Mouse (Mus musculus) T-helper 1 cell (primary cell): ENCODE results near the gene Rasa4.
"Not testable (repeated sequence)": the region's sequence is repeated elsewhere in the genome, so short reads cannot be mapped to it uniquely, and the experiment has no call there.

Source experiments
- in situ Hi-C: fragments of 300-600 bp; cut with MboI, MseI; formaldehyde crosslinking; loops from one replicate; pipeline ENCODE4 v1.15.1; 2025; ENCODE audit warnings: high pct_unique_total_duplicates

Gene Rasa4

DNA sequence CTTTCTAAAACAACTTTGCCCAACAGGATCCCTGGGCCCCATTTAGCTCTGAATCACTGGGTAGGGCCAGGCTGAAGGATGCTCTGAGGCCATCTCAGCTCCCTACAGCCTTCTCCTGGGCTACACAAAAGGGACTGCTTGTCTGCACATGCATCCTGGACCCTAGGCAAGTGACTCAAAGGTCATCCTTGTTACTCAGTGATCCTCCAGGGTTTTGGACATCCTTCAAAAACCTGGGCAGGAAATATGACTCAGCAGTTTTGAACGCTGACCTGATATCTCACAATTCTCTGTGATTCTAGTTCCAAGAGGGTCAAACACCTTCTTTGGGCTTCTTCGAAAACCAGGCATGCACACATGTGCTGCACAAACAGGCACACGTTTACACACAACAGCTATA, 25.3 kb downstream of the Rasa4 start:
- in situ Hi-C loops, result no loop called here

DNA sequence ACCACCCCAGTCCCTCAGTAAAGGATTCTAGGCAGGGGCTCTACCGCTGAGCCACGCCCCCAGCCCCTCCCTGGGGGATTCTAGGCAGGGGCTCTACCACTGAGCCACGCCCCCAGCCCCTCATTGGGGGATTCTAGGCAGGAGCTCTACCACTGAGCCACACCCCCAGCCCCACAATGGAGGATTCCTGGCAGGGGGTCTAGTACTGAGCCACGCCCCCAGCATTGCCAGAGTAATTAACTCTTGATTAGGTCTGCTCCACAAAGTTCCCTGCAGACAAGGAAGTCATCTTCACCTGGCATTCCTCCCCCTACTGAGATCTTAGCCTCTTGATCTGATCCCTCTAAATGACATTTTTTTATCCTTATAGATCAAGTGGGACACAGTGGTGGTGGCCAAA, 29.8 kb downstream of the Rasa4 start:
- in situ Hi-C loops, result not testable (repeated sequence)

DNA sequence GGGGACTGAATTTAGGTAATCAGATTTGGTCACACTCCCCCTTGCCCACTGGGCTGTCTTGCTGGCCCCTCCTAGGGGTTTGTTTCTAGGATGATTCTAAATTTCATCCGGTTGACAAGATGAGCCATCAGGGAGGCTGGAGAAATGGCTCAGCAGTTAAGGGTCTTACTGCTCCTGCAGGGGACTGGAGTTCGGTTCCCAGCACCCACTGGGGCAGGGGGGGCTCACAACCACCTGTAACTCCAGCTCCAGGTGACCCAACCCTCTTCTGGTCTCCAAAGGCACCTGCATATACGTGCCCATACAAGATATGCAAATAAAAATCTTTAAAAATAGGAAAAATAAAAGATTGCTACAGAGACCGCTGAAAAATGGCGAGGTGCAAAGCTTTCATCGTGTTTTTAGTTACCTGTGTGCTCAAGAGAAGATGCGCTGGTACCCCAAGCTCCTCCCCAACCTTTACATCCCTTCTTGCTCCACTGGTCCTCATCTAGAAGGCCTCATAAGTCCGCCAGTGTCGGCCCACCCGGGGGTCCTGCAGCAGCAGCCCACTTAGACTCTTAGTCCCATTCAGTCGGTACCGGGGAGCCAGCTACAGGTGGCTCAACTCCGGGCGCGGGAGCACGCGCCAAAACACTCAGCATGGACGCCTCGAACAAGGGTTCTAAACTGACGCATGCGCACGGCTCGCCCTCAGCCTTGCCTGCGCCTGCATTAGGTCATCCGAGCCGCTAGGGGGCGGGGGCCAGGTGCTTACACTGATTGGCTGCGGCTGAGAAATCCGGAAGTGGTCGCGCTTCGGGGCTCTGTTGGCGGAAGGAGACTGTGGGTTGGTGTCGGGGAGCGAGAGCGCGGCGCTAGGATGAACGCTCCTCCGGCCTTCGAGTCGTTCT, 32.4 kb downstream of the Rasa4 start, which contains the start of gene Polr2j:
Gene Polr2j (plus strand): TSS at position 741 of the 893 bp plus-strand sequence.
- in situ Hi-C loops, result no loop called here

DNA sequence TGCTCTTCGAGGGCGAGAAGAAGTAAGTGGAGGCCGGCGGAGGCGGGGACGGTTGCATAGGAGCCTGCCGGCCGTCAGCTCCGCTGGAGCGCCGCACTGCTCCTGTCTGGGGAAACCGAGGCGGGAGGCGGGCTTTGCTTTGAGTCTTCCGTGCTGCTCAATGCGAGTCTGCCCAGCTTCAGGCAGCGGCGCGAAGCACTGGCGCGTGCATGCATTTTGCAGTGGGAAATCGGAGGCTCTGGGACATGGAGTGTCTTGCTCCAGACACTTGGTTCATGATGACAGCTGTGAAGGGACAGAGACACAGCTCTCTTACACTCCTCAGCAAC, 33.0 kb downstream of the Rasa4 start:
- in situ Hi-C loops, result no loop called here

DNA sequence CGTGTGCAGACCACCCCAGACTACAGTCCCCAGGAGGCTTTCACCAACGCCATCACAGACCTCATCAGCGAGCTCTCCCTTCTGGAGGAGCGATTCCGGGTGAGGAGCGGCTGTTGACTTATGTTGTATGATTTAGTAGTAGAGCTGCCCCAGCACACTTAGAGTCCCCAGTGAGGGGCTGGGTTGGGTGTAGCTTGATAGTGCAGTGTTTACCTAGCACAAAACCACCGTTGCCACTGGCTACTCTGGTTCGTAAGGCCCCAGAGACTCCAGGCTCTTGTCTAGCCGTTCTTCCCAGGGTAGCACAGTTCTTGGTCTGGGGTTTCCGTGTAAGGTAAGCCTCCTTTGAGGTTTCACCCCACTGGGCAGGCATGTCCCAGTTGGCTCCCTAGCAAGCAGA, 38.4 kb downstream of the Rasa4 start:
- in situ Hi-C loops, result no loop called here

DNA sequence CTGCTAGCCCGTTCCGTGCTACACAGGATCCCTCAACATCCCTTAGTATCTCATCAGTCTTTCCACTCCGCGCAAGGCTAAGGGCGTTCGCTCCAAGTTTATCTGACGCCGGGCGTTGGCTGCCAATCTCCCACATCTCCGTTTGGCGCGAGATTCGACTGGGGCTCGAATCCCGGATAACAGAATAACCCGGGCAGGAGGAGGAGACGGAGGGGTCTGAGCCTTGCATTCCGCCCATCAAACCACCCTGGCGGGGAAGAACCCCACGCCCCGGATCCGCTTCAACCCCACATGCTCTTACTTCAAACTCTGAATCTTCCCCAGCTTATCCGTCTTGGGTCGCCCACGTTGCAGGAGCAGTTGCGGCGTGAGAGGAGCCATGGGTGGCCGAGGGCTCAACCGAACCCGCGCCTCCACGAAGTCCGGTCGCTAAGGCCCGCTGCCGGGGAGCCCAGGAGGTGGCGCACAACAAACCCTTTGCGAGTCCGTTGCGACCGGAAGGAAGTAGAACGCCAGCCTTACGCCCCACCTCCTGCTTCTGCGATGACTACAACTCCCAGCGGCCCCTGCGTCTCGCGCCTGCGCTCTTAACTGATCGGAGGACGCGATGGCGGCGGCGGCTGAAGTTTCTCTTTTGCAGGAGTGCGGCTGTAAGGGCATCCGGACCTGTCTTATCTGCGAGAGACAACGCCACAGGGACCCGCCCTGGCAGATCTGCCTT, 52.0 kb downstream of the Rasa4 start, which contains the start of the genes Lrwd1 and Alkbh4:
Gene Lrwd1 (minus strand): TSS at position 504 of the 721 bp plus-strand sequence.
Gene Alkbh4 (plus strand): TSS at position 576 of the 721 bp plus-strand sequence.
- in situ Hi-C loops, result no loop called here

DNA sequence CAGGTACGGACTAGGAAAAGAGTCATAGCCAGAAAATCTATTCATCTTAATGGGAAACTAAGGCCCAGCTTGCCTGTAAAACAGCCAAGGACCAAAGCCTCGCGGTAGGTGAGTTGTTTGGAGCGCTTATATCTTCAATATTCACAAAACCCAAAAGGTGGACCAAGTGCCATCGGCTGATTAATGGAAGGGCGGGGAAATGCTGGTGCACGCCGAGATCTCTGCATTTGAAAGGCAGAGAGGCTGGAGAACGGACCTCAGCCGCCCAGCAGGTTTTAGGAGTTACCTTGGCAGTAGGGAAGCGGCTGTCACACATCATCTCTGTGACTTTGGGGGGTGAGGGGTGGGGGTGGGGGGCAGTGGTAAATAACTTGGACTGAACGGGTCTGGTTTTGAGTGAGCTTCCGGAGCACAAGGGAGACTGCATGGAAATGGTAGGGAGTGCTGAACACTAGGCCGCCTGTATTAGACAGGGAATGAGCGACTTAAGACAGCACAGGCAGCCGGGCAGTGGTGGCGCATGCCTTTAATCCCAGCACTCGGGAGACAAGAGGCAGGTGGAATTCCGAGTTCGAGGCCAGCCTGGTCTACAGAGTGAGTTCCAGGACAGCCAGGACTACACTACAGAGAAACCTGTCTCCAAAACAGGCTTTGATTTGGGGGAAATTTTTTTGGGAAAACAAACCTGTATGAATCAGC, 52.7 kb downstream of the Rasa4 start:
- in situ Hi-C loops, result no loop called here

DNA sequence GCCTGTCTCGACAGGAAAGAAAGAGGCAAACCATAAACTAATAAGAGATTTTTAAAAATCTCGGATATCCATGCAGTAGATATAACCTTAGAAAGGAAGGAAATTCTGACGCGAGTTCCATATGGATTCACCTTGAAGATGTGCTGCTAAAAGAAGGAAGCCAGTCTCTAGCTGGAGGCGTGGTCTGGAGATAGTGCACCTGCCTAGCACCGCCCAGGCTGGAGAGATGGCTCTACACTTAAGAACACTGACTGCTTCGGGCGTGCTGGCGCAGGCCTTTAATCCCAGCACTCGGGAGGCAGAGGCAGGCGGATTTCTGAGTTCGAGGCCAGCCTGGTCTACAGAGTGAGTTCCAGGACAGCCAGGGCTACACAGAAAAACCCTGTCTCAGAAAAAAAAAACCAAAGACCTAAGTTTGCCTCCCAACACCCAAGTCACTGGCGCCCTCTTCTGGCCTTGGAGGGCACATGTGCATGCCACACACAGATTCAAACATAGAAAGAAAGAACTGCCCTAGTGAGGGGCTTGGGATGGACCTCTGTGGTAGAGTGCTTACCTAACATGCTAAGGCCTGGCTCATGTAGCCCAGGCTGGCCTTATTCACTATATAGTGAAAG, 54.0 kb downstream of the Rasa4 start:
- in situ Hi-C loops, result no loop called here

DNA sequence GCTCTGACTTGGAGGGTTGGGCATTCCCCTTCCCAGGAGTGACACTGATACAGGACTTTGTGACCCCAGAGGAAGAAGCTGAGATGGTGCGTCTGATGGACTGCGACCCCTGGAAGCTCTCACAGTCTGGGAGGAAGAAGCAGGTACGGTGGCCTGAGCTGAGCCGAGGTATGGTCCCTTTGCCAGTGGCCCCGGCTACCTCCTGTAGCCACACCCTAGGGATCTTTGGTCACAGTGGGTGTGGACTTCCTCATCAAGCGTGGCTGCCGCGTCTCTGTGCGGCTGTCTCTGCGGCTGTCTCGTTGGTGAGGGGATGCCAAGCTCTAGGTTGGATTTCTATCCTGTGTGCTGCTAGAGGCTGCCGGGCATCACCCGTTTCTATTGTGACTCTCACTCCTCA, 55.7 kb downstream of the Rasa4 start:
- in situ Hi-C loops, result no loop called here

DNA sequence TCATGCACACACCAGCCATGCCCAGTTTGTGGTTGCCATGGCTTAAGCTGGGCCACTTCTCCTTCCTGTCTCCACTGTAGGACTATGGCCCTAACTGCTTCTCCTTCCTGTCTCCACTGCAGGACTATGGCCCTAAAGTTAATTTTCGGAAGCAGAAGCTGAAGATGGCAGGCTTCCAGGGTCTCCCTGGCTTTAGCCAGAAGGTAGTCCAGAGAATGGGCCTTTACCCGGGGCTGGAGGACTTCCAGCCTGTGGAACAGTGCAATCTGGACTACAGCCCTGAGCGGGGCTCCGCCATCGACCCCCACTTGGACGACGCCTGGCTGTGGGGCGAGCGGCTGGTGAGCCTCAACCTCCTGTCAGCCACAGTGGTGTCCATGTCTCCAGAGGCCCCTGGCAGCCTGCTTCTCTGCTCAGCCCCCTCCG, 56.4 kb downstream of the Rasa4 start:
- in situ Hi-C loops, result no loop called here

DNA sequence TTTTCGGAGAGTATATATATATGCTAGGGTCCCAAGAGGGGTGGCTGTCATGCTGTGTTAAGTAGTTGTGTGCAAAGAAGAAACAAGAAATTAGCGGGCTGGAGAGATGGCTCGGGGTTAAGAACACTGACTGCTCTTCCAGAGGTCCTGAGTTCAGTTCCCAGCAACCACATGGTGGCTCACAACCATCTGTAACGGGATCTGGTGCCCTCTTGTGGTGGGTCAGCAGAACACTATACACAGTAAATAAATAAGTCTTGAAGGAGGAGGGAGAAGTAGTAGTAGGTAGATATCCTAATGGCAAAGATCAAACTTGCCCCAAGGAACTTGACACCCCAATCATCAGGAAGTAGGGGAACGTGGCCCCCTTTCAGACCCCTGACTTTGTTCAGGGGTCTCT, 59.0 kb downstream of the Rasa4 start:
- in situ Hi-C loops, result no loop called here

DNA sequence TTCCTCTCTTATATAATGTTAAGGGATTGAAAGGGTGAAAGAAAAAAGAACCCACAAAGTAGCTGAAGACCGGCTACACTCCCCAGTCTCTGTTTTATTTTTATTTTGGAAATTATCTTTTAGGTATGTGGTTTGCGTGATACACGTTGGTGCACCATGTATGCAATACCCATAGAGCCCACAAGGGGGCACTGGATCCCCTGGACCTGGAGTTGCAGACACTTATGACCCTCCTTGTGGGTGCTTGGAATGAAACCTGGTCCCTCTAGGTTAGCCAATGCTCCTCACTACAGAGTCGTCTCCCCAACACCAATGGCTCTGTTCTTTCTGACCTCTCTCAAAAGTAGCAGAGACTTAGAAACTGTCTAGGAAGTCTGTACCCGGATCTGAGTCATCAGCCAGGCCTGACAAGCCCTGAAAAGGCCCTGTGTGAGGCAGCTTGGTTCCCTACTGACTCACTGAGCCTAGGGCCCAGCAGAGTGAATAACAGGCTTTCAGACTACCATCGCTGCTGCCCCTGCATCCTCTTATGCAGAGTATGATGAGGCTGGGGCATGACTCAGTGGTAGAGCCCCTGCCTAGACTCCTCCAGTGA, 59.5 kb downstream of the Rasa4 start:
- in situ Hi-C loops, result no loop called here

DNA sequence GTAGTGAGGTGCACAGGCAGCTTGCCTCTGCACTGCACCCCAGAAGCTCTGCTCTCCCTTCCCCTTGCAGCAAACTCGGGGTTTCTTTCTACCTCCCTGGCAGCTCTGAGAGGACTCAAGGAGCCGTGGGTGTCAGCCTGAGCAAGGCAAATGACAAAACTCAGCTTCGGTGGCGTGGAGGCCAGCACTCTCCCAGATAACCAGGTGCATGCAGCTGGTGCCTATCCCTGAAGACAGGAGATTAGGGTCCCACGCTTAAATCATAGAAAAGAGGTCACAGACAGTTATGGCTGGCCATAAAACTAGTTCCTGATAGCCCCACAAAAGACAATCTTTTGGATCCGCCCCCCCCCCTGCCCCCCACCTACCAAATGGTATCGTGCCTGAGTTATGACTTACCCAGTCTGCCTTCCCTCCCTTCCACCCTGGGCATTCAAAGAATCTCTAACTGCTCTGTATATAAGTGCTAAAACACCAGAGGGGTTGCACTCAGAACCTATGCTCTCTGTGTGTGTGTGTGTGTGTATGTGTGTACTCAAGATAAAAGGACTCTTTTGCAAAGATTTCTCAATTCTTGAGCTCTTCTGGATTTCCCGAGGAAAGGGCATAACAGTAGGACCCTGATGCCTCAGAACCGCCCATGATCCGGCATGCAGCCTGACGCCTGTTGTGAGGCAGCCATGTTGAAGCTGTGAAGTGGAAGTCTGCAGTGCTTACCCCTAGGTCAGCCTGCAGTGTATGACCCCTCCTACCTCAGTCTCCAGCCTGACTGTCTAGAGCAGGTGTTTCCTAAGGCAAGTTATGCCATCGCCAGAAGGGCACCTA, 61.1 kb downstream of the Rasa4 start:
- in situ Hi-C loops, result loop anchor here (5.0 kb wide), 1 partner anchor 42 kb away; no protein-coding TSS in a partner anchor

DNA sequence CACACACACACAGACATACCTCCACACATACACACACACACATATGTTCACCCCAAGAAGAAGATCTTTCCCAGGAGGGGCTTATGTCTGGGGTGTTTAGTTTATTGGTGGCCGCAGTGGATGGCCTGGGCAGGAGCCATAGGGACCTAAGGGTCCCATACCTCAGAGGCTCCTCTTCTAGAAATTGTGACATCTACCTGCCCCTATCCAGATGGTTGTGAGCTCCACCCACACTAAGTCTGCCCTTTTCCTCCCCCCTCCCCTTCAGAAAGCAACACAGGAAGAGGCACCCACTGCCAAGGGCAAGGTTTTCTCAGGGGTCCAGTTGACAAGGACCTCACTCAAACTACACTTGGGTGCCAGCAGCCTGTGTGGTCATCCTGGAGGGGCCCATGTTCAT, 63.2 kb downstream of the Rasa4 start:
- in situ Hi-C loops, result loop anchor here (5.0 kb wide), 1 partner anchor 40 kb away; no protein-coding TSS in a partner anchor

DNA sequence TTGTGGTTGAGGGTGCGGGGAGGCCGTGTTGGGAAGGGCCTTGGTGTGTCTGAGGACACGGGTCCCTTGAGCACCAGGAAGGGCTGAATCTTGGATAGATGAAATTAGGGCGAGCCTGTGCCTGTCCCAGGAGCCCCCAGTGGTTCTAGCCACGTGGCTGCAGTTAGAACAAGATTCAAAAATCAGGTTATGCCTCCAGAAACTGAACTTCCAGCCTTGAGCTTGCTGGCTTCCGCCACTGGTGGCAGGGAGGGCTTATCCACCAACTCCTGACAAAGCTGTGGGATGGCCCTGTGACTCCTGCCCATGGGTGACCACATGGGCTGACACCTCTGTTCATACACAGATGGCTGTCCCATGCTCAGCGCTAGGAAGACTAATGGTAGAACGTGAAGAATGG, 64.0 kb downstream of the Rasa4 start:
- in situ Hi-C loops, result loop anchor here (5.0 kb wide), 1 partner anchor 40 kb away; no protein-coding TSS in a partner anchor

DNA sequence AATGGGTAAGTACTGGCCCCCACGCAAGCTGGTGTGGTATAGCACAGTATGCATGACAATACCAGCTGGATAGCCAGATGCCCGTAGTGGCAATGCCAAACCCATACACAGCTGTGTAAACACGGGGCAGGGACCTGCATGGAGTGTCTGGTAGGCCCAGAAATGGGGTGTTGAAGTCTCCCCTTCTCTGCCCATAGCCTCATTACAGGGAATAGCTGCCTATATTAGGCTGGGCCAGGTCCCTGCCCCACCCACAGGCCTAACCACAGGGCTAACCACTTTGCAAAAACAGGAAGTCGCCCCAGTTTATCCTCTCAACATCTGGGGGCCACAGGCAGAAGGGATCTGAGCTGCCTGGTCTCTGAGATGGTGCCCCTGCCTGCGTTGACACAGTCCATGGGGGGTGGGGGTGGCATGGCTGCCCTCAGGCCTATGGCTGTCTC, 65.4 kb downstream of the Rasa4 start:
- in situ Hi-C loops, result loop anchor here (5.0 kb wide), 1 partner anchor 38 kb away; no protein-coding TSS in a partner anchor

DNA sequence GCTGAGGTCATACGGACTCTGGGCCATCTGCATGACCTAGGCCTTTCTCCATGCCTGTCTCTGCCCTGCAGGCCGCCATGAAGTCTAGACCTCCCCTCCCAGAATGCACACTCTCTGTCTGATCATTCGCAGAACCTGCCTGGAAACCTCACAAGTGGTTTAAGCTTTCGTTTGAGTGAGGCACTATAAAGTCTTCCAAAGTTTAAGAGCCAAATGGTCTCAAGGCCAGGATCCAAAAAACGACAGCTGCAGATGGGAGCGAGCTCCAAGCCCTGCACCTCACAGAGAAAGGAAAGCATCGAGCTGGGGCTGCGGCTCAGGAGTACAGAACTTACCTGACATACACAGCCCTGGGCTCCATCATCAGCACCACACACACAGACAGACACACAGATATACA, 68.6 kb downstream of the Rasa4 start:
- in situ Hi-C loops, result no loop called here

DNA sequence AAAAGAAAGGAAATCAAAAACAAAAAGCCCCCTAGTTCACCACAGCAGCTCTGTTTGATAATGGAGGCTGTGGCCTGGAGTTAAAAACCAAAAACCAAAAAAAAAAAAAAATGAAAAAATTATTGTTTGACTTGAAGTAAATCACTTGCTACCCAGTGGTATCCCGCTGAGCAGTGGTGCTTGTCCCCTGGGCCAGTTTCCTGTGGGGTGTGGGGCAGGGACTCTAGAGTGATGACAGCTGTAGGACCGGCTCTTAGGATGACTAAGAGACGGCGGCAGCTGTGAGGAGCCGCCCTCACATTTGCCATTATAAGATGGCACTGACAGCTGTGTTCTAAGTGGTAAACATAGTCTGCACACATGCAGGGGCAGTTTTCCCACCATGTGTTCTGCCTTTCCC, 71.7 kb downstream of the Rasa4 start:
- in situ Hi-C loops, result no loop called here

DNA sequence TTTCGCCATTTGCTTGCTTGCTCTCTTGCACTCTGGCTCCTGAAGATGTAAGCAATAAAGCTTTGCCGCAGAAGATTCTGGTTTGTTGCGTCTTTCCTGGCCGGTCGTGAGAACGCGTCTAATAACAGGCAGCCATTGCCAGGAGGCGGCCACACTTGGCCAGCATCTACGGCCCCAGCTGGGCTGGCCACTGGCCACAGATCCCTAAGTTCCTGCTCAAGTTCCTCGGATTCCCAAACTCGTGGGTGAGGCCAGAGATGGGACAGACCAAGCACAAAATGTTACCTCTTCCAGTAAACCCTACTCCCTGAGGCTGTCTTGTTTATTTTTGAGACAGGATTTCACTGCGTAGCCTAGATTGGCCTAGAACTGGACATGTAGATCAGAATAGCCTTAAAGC, 76.4 kb downstream of the Rasa4 start:
- in situ Hi-C loops, result not testable (repeated sequence)
